Mouse (Mus musculus): ENCODE results near the gene Cab39l. TPM values are rescaled to one million over a fixed set of nuclear protein-coding genes. Genes with fewer than 3 reads are reported as not detected.
"Not testable (repeated sequence)": the region's sequence is repeated elsewhere in the genome, so short reads cannot be mapped to it uniquely, and the experiment has no call there.

Cab39l gene
- polyA plus RNA-seq, 1 experiment from 2014 or later = 44.5 TPM

DNA sequence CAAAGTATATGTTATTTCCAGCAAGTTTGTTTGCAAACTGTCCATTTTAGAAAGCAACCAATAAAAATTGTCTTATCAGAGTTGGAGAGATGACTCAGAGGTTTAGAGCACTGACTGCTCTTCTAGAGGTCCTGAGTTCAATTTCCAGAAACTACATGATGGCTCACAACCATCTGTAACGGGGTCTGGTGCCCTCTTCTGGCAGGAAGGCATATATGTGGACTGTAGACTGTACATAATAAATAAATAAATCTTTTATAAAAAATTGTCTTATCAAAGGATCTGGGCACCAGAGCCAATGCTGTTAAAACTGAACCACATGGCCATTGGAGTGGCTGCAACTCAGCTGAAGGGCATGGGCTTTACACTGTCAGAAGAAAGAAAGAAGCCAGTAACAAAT is 149.8 kb downstream of the Cab39l start:
- H3K9me3 ChIP-seq = no peaks in the 10 kb centered on the region
- no peaks in the 10 kb centered on the region for H3K27me3 ChIP-seq
- no peak for ATAC-seq (ENCODE audit: insufficient number of reproducible peaks, low FRiP score, low TSS enrichment, low read depth)
- no peaks in the 10 kb centered on the region for H3K4me1 ChIP-seq
- peaks cover 61% of the 10 kb centered on the region for H3K36me3 ChIP-seq
- no peak overlapping the region for H3K4me2 ChIP-seq
- no peak overlapping the region for H3K4me3 ChIP-seq
- H3K9ac ChIP-seq = no peak overlapping the region
- 77% methylated on average over 1 of the region's 1 CpGs for WGBS
- no peak overlapping the region for H3K27ac ChIP-seq

DNA sequence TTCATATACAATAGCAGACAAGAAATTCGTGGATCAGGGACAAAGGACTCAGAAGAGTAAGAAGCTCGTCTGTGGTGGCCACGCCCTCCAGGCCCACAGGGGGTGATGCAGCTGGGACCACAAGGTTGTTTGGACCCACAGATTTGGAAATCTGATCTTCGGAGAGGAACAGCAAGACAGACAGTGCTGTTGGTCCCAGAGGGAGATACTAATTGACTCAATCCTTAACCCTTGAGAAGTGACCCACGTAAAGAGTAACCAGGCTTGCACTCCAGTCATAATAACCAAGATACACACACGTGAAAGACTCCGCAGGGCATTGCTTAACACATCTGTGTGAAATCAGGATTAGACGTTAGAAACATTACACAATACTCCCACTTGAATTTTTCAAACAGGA is 151.1 kb downstream of the Cab39l start:
- no peaks in the 10 kb centered on the region for H3K9me3 ChIP-seq
- H3K36me3 ChIP-seq = peaks cover 50% of the 10 kb centered on the region
- peaks cover 4% of the 10 kb centered on the region for H3K4me1 ChIP-seq
- 77% methylated on average over 8 of the region's 8 CpGs for WGBS
- no peak overlapping the region for H3K9ac ChIP-seq
- H3K4me3 ChIP-seq = no peak overlapping the region
- ATAC-seq (ENCODE audit: insufficient number of reproducible peaks, low FRiP score, low TSS enrichment, low read depth) = no peak
- no peak overlapping the region for H3K4me2 ChIP-seq
- H3K27me3 ChIP-seq = no peaks in the 10 kb centered on the region
- H3K27ac ChIP-seq = no peak overlapping the region

DNA sequence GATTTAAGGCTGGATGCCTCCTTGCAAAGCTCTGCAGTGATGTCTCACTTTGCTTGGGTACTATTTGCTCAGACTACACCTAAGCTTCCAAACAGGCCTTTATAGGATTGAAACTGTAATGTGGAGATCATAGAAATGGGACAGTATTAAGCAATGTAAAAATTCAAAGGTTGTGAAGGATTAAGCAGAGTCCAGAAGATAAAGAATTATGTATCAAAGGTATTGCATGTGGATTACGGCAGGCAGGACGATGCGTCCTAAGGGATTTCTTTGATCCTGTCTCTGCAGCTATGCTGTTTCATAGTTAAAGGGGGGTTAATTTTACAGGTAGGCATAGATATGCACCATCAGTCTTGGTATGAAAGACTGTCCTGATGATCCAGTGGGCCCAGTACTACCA is 151.8 kb downstream of the Cab39l start:
- no peak for ATAC-seq (ENCODE audit: insufficient number of reproducible peaks, low FRiP score, low TSS enrichment, low read depth)
- no peaks in the 10 kb centered on the region for H3K27me3 ChIP-seq
- H3K9ac ChIP-seq = no peak overlapping the region
- H3K9me3 ChIP-seq = no peaks in the 10 kb centered on the region
- H3K4me3 ChIP-seq = no peak overlapping the region
- peaks cover 7% of the 10 kb centered on the region for H3K4me1 ChIP-seq
- WGBS = 92% methylated on average over 3 of the region's 3 CpGs
- peaks cover 48% of the 10 kb centered on the region for H3K36me3 ChIP-seq
- no peak overlapping the region for H3K4me2 ChIP-seq
- no peak overlapping the region for H3K27ac ChIP-seq

DNA sequence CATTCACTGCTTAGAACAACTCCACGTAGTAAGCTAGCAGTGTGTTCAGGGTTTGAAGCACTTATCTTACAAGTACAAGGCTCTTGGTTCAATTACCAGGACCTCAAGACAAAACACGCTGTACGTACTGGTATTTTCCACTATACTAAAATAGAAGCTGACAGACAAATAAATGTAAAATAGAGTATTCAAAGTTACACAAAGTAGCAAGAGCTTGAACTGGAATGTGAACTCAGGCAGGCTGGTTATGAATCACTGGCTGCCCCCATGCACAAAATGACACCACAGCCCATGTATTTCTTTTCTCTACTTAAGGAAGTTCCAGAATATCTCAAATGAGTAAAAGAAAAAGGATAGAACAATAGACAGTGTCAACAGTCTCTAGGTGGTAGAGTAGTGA is 154.2 kb downstream of the Cab39l start:
- H3K9ac ChIP-seq = no peak overlapping the region
- no peaks in the 10 kb centered on the region for H3K27me3 ChIP-seq
- no peak overlapping the region for H3K4me3 ChIP-seq
- 89% methylated on average over 3 of the region's 3 CpGs for WGBS
- no peak overlapping the region for H3K4me2 ChIP-seq
- H3K9me3 ChIP-seq = no peaks in the 10 kb centered on the region
- H3K27ac ChIP-seq = no peak overlapping the region
- H3K4me1 ChIP-seq = peaks cover 11% of the 10 kb centered on the region
- no peak for ATAC-seq (ENCODE audit: insufficient number of reproducible peaks, low FRiP score, low TSS enrichment, low read depth)
- peaks cover 27% of the 10 kb centered on the region for H3K36me3 ChIP-seq

DNA sequence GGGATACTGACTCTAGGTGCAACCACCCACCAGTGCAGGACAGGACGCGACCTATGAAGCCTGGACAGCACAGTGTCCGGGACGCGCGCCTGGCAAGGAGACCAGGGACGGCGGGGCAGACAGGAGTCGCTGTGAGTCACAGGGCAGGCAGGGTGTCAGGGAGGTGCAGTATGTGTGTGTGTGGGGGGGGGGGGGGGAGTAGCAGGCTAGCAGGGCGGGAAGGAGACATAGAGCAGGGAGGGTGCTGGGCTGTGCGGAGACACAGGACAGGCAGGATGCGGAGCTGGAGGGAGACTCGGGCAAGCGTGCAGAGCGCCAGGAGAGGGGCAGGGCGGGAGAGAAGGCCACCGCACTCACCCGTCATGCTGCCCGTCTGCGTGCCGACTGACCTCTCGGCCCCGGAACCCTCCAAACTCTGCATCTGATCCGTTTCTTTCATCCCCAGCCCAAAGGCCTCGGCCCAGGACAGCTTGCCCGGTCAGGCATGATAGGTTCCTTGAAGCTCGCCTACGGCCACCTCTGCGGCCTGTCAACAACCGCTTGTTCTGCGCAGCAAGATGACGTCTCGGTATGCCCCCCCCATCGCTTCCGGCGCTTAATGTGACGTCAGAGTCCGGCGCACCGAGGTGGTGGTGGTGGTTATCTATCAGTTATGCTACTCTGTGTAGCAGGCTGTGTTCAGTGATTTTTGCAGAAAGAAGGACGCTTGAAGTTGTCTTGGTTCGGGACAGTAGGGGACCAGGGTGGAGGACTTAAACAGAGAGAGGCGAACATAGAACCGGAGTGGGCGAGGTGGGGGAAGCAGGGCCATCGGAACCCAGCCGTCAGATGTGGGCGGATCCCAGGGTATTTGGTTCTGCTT is 156.9 kb downstream of the Cab39l start, which contains the start of gene Cdadc1:
Cdadc1 (minus strand) TSS at position 562 of the 862 bp plus-strand sequence.
- peaks cover 10% of the 10 kb centered on the region for H3K36me3 ChIP-seq
- peaks cover 11% of the 10 kb centered on the region for H3K4me1 ChIP-seq
- H3K9me3 ChIP-seq = no peaks in the 10 kb centered on the region
- H3K27me3 ChIP-seq = peaks cover 1% of the 10 kb centered on the region; the same call in 1 of the 2 replicates
- peak within 1 kb of the TSS; percentile 47 for H3K27ac ChIP-seq
- peak; percentile 82 for ATAC-seq (ENCODE audit: insufficient number of reproducible peaks, low FRiP score, low TSS enrichment, low read depth)
- H3K4me3 ChIP-seq = peak within 1 kb of the TSS; percentile 83
- H3K9ac ChIP-seq = peak within 1 kb of the TSS; percentile 78
- peak within 1 kb of the TSS; percentile 76 for H3K4me2 ChIP-seq
- under 1% methylated on average over 47 of the region's 48 CpGs for WGBS

DNA sequence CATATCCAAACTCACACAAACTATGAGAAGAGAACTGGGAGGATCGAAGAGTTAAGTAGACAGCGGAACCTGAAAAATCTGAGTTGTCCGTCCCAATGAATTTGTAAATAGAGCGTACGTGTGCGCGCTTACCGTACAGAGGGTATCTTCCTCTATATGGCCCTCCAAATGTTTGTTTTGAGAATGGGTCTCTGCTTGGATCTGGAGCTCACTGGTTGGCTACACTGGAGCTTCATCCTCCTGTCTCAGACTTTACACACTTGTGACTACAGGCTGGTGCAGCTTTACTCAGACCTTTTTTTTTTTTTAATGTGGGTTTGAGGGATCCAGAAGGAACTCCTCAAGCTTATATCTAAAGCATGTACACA is 157.5 kb downstream of the Cab39l start:
- WGBS = 2% methylated on average over 8 of the region's 8 CpGs
- ATAC-seq (ENCODE audit: insufficient number of reproducible peaks, low FRiP score, low TSS enrichment, low read depth) = peak; percentile 44; the same call in 1 of the 2 replicates
- peak overlapping the region; percentile 76 for H3K4me2 ChIP-seq

DNA sequence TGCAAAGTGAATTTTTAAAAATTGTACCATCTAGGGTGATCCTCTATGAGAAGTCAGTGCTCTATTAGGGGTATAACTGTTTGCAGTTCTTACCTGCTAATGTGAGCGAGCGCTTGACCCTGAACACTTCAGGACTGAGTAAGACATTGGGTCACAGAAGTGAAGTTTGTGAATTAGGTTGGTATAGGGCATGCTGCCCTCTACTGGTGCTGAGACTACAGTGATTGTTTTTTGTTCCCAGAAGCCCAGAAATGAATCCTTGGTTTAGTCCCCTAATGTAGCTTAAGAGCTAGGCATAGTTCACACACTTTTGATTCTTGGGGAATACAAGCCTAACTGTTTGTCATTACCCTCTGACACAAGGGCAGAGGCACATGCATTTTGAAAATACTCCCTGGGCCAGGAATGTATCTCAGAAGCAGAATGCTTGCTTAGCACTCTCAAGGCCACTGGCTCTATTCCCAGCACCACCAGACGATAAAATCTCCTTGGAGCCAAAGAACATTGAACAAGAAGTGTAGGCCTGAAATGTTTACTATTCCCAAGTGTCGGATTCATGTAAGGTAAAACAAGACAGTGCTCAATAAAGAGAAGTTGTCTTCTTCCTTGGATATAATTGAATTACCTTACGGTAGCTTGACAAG is 163.4 kb downstream of the Cab39l start:
- WGBS = 61% methylated on average over 5 of the region's 5 CpGs
- no peak for ATAC-seq (ENCODE audit: insufficient number of reproducible peaks, low FRiP score, low TSS enrichment, low read depth)
- no peaks in the 10 kb centered on the region for H3K9me3 ChIP-seq

More for the DNA sequence above, 157.5 kb downstream of the Cab39l start:
- H3K27ac ChIP-seq = peak overlapping the region; percentile 47
- peaks cover 11% of the 10 kb centered on the region for H3K4me1 ChIP-seq
- H3K9me3 ChIP-seq = no peaks in the 10 kb centered on the region
- H3K36me3 ChIP-seq = peaks cover 6% of the 10 kb centered on the region; the same call in 1 of the 2 replicates
- peak overlapping the region; percentile 78 for H3K9ac ChIP-seq
- peak overlapping the region; percentile 83 for H3K4me3 ChIP-seq
- H3K27me3 ChIP-seq = peaks cover 6% of the 10 kb centered on the region; the same call in 1 of the 2 replicates

DNA sequence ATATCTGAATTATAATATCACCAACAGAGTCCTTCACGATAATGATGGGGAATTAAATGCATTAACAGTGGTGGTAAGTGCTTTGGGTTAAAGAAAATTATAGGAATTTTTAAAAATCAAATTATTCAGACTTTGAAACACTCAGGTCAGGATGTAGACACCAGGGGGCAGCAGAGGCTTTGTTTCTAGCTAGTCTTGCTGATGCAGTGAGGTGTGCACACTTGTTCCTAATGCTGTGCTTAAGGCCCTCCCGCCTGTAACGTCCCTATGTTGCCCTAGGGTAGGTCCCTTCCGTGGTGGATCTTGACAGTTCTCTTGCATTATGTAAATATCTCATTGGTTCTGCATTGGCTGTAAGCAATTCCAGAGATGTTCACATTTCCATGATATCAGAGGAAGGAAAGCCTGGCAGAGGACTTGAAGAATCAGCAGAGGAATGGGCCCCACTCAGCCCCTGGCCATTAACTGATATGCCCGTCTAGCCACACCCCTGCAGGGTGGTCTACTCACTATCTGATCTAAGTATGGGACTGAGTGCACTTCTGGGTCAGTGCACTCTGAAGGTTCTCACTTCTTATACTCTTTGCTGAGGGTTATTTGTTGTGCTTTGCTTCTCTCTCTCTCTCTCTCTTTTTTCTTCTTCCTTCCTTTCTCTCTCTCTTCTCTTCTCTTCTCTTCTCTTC is 165.0 kb downstream of the Cab39l start:
- H3K27ac ChIP-seq = no peak overlapping the region
- no peak overlapping the region for H3K4me2 ChIP-seq
- no peaks in the 10 kb centered on the region for H3K36me3 ChIP-seq
- no peaks in the 10 kb centered on the region for H3K4me1 ChIP-seq
- H3K9me3 ChIP-seq = no peaks in the 10 kb centered on the region
- H3K27me3 ChIP-seq = peaks cover 6% of the 10 kb centered on the region; the same call in 1 of the 2 replicates
- WGBS = 16% methylated on average over 5 of the region's 5 CpGs
- ATAC-seq (ENCODE audit: insufficient number of reproducible peaks, low FRiP score, low TSS enrichment, low read depth) = no peak
- no peak overlapping the region for H3K9ac ChIP-seq
- H3K4me3 ChIP-seq = no peak overlapping the region

More for the DNA sequence above, 163.4 kb downstream of the Cab39l start:
- H3K4me2 ChIP-seq = no peak overlapping the region
- H3K27me3 ChIP-seq = peaks cover 6% of the 10 kb centered on the region; the same call in 1 of the 2 replicates
- no peak overlapping the region for H3K27ac ChIP-seq
- H3K4me3 ChIP-seq = no peak overlapping the region
- no peaks in the 10 kb centered on the region for H3K4me1 ChIP-seq
- H3K9ac ChIP-seq = no peak overlapping the region
- H3K36me3 ChIP-seq = no peaks in the 10 kb centered on the region

DNA sequence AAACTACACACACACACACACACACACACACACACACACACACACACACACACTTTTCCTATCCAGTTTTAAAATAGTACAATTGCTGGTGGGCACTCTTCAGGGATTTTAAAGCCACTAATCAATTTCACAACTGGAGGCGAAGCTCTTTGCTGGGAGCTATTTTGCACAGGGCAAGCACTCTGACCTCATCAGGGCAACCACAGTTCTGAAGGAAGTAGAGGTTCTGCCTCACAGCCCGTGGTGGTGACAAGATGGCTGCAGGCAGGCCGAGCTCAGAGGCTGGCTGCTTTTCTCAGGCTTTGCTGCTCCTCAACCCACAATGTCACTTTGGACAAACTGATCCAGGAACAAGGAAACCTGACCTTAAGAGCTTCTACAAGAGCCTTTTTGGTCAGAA is 166.2 kb downstream of the Cab39l start:
- H3K4me3 ChIP-seq = no peak overlapping the region
- H3K27ac ChIP-seq = no peak overlapping the region
- no peaks in the 10 kb centered on the region for H3K4me1 ChIP-seq
- H3K27me3 ChIP-seq = peaks cover 6% of the 10 kb centered on the region; the same call in 1 of the 2 replicates
- no peaks in the 10 kb centered on the region for H3K36me3 ChIP-seq
- ATAC-seq (ENCODE audit: insufficient number of reproducible peaks, low FRiP score, low TSS enrichment, low read depth) = no peak
- no peak overlapping the region for H3K4me2 ChIP-seq
- H3K9ac ChIP-seq = no peak overlapping the region
- 44% methylated on average over 3 of the region's 3 CpGs for WGBS
- H3K9me3 ChIP-seq = no peaks in the 10 kb centered on the region

DNA sequence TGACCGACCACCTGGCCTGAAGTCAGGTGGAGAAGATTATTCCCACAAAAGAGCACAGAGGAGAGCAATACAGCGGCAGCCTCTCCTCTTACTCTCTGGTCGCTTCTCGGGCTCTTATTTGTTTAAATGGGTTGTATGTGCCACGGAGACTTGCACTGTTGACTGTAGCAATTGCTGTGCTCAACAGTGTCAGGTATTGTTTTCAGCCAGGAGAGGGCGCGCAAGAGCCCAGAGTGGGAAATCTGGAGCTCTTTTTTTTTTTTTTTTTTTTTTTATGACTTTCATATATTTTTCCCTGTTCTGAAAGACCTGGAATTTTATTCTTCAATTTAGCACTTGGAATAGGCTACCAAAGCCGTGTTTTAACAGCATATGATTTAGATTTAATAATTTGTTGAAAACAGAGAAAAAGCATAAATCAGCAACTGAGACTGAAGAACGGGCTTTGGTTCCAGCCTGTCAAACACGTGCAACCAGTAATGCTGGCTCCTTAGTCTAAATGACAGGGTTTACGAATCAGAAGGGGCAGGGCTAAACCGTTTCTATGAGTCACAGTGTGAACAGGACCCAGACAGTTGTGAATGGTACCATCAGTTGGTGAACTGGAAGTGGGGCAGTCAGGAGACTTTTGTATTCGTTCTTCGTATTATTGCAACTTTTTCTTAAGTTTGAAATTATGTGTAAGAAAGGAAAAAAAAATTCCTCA is 172.3 kb downstream of the Cab39l start:
- H3K27me3 ChIP-seq = peaks cover 8% of the 10 kb centered on the region; the same call in 1 of the 2 replicates
- H3K4me3 ChIP-seq = no peak overlapping the region
- no peak overlapping the region for H3K4me2 ChIP-seq
- no peaks in the 10 kb centered on the region for H3K9me3 ChIP-seq
- no peaks in the 10 kb centered on the region for H3K36me3 ChIP-seq
- peaks cover 2% of the 10 kb centered on the region; the same call in 1 of the 2 replicates for H3K4me1 ChIP-seq
- no peak for ATAC-seq (ENCODE audit: insufficient number of reproducible peaks, low FRiP score, low TSS enrichment, low read depth)
- no peak overlapping the region for H3K27ac ChIP-seq
- no peak overlapping the region for H3K9ac ChIP-seq
- WGBS = 40% methylated on average over 14 of the region's 14 CpGs

DNA sequence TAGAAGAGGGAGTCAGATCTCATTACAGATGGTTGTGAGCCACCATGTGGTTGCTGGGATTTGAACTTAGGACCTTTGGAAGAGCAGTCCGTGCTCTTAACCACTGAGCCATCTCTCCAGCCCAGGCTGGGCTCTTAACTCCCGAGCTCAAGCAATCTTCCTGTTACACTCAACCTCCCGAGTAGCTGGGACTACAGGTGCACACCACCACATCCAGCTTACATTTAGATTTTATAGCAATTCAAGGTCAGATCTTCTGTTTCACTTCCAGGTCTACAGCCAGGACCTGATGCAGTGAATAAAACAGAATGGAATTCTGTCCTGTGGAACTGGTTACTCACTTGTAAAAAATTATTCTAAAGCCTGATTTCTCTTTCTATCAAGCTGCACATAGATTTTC is 173.4 kb downstream of the Cab39l start:
- H3K4me2 ChIP-seq; H3K4me3 ChIP-seq; H3K4me1 ChIP-seq; H3K9ac ChIP-seq; H3K27ac ChIP-seq; H3K27me3 ChIP-seq; H3K36me3 ChIP-seq; ATAC-seq (ENCODE audit: insufficient number of reproducible peaks, low FRiP score, low TSS enrichment, low read depth); H3K9me3 ChIP-seq: not testable (repeated sequence)
- WGBS = 65% methylated on average over 3 of the region's 3 CpGs

Data from limb, embryonic 15.5 days (tissue).